In genomic region chr8:64023579-64023978, GRCm38 (mm10) we compare ENCODE assay signal across 8 mouse cellular contexts.
A peak's percentile ranks its signal among the peaks of the same experiment; 100 is the strongest.
DNase-seq lines count a peak whose midpoint lies in the region; ATAC-seq and TF ChIP-seq lines count a peak whose summit lies in the region.

No protein-coding gene starts in this region.

- H3K27ac ChIP-seq in liver, embryonic 14.5 days, result no peak overlapping the region
- no peak overlapping the region for H3K27ac ChIP-seq in forebrain, postnatal 0 days (ENCODE audit: low read depth, low read length)
- no peak overlapping the region for H3K27ac ChIP-seq in neural tube, embryonic 15.5 days (replicated peaks)

- no peak for TF ChIP-seq EP300 in liver, embryonic 14.5 days (IDR thresholded peaks at IDR 0.05; ENCODE audit: low read depth)

- ATAC-seq in liver, embryonic 14.5 days (ENCODE audit: insufficient read depth), result no peak
- peak; percentile 81 for ATAC-seq in forebrain, postnatal 0 days
- peak; percentile 70; the same call in 1 of the 2 replicates for ATAC-seq in neural tube, embryonic 15.5 days (ENCODE audit: low FRiP score)
- ATAC-seq in erythroid progenitor cell, adult 5-6 weeks (replicated peaks; ENCODE audit: low FRiP score, poor library complexity, severe bottlenecking), result no peak

- DNase-seq in cerebellum, adult 18-20 months, result peak; percentile 22 to 27
- DNase-seq in cerebellum, adult 11-12 months, result no peak
- DNase-seq in liver, embryonic 14.5 days (ENCODE audit: low read depth in 3 of 3, low spot score in 3 of 3), result no peak
- no peak for DNase-seq in liver
- DNase-seq in forebrain, postnatal 0 days, result peak; percentile 71
- no peak for DNase-seq in ovary, postnatal 10 days (ENCODE audit: low spot score)

- H3K4me2 ChIP-seq in liver, embryonic 14.5 days (ENCODE audit: low read depth), result no peak overlapping the region
- no peak overlapping the region for H3K4me2 ChIP-seq in forebrain, postnatal 0 days (ENCODE audit: low read depth)
- H3K4me2 ChIP-seq in neural tube, embryonic 15.5 days, result no peak overlapping the region

- no peaks in the 10 kb centered on the region for H3K9me3 ChIP-seq in liver, embryonic 14.5 days (ENCODE audit: control insufficient read depth, low read length)
- no peaks in the 10 kb centered on the region for H3K9me3 ChIP-seq in forebrain, postnatal 0 days (ENCODE audit: low read length)
- no peaks in the 10 kb centered on the region for H3K9me3 ChIP-seq in neural tube, embryonic 15.5 days (replicated peaks)

- no peak overlapping the region for H3K4me3 ChIP-seq in liver, embryonic 14.5 days (ENCODE audit: insufficient read depth in 1 of 2, low read depth in 2 of 2, low read length in 2 of 2)
- H3K4me3 ChIP-seq in forebrain, postnatal 0 days (ENCODE audit: low read depth, low read length), result no peak overlapping the region
- no peak overlapping the region for H3K4me3 ChIP-seq in neural tube, embryonic 15.5 days (replicated peaks)

- no peak overlapping the region for H3K9ac ChIP-seq in liver, embryonic 14.5 days (replicated peaks)
- H3K9ac ChIP-seq in forebrain, postnatal 0 days, result no peak overlapping the region
- no peak overlapping the region for H3K9ac ChIP-seq in neural tube, embryonic 15.5 days (replicated peaks)

- H3K27me3 ChIP-seq in liver, embryonic 14.5 days (ENCODE audit: control insufficient read depth, insufficient read depth, low read length), result no peaks in the 10 kb centered on the region
- no peaks in the 10 kb centered on the region for H3K27me3 ChIP-seq in forebrain, postnatal 0 days (ENCODE audit: insufficient read depth, low read length)
- H3K27me3 ChIP-seq in neural tube, embryonic 15.5 days (replicated peaks), result no peaks in the 10 kb centered on the region

- H3K4me1 ChIP-seq in liver, embryonic 14.5 days (replicated peaks; ENCODE audit: control insufficient read depth in 2 of 2, insufficient read depth in 2 of 2, low read length in 1 of 2), result no peaks in the 10 kb centered on the region
- no peaks in the 10 kb centered on the region for H3K4me1 ChIP-seq in forebrain, postnatal 0 days (ENCODE audit: insufficient read depth)
- no peaks in the 10 kb centered on the region for H3K4me1 ChIP-seq in neural tube, embryonic 15.5 days

- no peaks in the 10 kb centered on the region for H3K36me3 ChIP-seq in liver, embryonic 14.5 days (replicated peaks; ENCODE audit: control insufficient read depth, insufficient read depth, low read depth)
- H3K36me3 ChIP-seq in forebrain, postnatal 0 days (ENCODE audit: insufficient read depth), result no peaks in the 10 kb centered on the region
- no peaks in the 10 kb centered on the region for H3K36me3 ChIP-seq in neural tube, embryonic 15.5 days

- peak; percentile 3; the same call in 1 of the 2 replicates for TF ChIP-seq CTCF in liver, embryonic 14.5 days (IDR thresholded peaks at IDR 0.05; ENCODE audit: low read depth)
- peak; percentile 76 for TF ChIP-seq CTCF in forebrain, postnatal 0 days (IDR thresholded peaks at IDR 0.05; ENCODE audit: low read depth)

- 36% methylated on average over 5 of the region's 5 CpGs for WGBS in liver, embryonic 14.5 days (ENCODE audit: insufficient replicate concordance)
- WGBS in forebrain, postnatal 0 days, result 28% methylated on average over 5 of the region's 5 CpGs
- 34% methylated on average over 5 of the region's 5 CpGs for WGBS in neural tube, embryonic 15.5 days

Comparison
In these comparisons a context has a peak if more than half of its experiments do, and no peak if none do; other contexts are left out.
1. DNase-seq: peak in cerebellum, adult 18-20 months (2 of 2) and forebrain, postnatal 0 days (single experiment); none in cerebellum, adult 11-12 months (single experiment), liver, embryonic 14.5 days (0 of 3), liver (single experiment) and ovary, postnatal 10 days (single experiment).
2. ATAC-seq: peak in forebrain, postnatal 0 days (single experiment) and neural tube, embryonic 15.5 days (single experiment); none in liver, embryonic 14.5 days (single experiment) and erythroid progenitor cell, adult 5-6 weeks (single experiment).